Mouse (Mus musculus): ENCODE measurements around the gene Trio. TPM values are rescaled to one million over a fixed set of nuclear protein-coding genes. Genes with fewer than 3 reads are reported as not detected.

Gene Trio
- polyA plus RNA-seq, 1 experiment from 2014 or later: 14.0 TPM

GRCm38 (mm10) chr15:27681419-27682187, 344.0 kb downstream of the Trio start, which contains the start of gene Otulinl:
Gene Otulinl, minus strand, starts transcription at chr15:27681579.
- Histone ChIP-seq H3K4me1 (replicated peaks; ENCODE audit: control insufficient read depth, insufficient read depth, low read length) (peaks cover 8% of the 10 kb centered on the region; the same call in 1 of the 2 replicates), H3K4me2 (peak within 1 kb of the TSS; percentile 94), H3K27me3 (replicated peaks; ENCODE audit: control insufficient read depth, insufficient read depth, low read length) (0 out of 2 replicates have a peak, but pooled peaks cover 2% of the 10 kb centered on the region), H3K36me3 (ENCODE audit: control insufficient read depth, insufficient read depth, low read length) (no peaks in the 10 kb centered on the region), H3K4me3 (ENCODE audit: low read depth, low read length) (peak within 1 kb of the TSS; percentile 70), H3K9ac (ENCODE audit: low read depth, low read length) (peak within 1 kb of the TSS; percentile 63), H3K27ac (ENCODE audit: low read depth, low read length) (no peak within 1 kb of the TSS), H3K9me3 (ENCODE audit: control insufficient read depth, low read length) (no peaks in the 10 kb centered on the region)
- ATAC-seq (replicated peaks; ENCODE audit: low FRiP score): peak; percentile 98
- 2% methylated on average over 59 of the region's 59 CpGs for WGBS
- DNase-seq (ENCODE audit: low spot score): peak; percentile 87

GRCm38 (mm10) chr15:27680997-27681396, 344.7 kb downstream of the Trio start:
- ATAC-seq (replicated peaks; ENCODE audit: low FRiP score) (no peak; the same call in 1 of the 2 replicates), DNase-seq (ENCODE audit: low spot score) (no peak)
- Histone ChIP-seq H3K4me3 (ENCODE audit: low read depth, low read length) (peak overlapping the region; percentile 70), H3K27ac (ENCODE audit: low read depth, low read length) (no peak overlapping the region), H3K4me2 (peak overlapping the region; percentile 94), H3K36me3 (ENCODE audit: control insufficient read depth, insufficient read depth, low read length) (no peaks in the 10 kb centered on the region), H3K27me3 (replicated peaks; ENCODE audit: control insufficient read depth, insufficient read depth, low read length) (0 out of 2 replicates have a peak, but pooled peaks cover 2% of the 10 kb centered on the region), H3K9me3 (ENCODE audit: control insufficient read depth, low read length) (no peaks in the 10 kb centered on the region), H3K4me1 (replicated peaks; ENCODE audit: control insufficient read depth, insufficient read depth, low read length) (peaks cover 8% of the 10 kb centered on the region; the same call in 1 of the 2 replicates), H3K9ac (ENCODE audit: low read depth, low read length) (peak overlapping the region; percentile 63)
- 1% methylated on average over 28 of the region's 28 CpGs for WGBS

Other genes with a start within 250 kb of the Trio start
- 0.01 and 0.03 TPM in 2 replicates for gene Dnah5, start 177.9 kb upstream of the Trio start, polyA plus RNA-seq (2014; fragmentation: Nextera tagmentation; extraction: Ambion mirVana)

All from liver, embryonic 11.5 days (tissue).